Mouse (Mus musculus): ENCODE measurements around the gene Vmn2r79.
"Not testable (repeated sequence)": the region's sequence is repeated elsewhere in the genome, so short reads cannot be mapped to it uniquely, and the experiment has no call there.

Vmn2r79 gene

DNA sequence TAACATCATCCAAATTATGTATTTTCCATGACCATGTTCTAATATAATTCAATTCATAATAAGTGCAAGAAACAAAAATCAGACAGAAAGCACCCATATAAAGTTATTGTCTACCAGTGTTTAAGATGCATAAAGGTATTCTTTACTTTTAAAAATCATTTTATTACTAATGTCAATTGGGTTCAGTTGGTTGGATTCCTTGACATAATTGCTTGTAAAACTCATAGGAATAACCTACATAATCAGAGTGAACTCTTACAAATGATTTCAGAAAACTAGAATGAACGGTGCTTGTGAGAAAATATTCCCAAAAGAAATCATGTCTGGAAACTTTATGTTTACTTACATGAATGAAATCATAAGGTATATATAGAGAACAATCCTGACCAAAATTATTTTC is at the start of gene Vmn2r79:
Gene Vmn2r79 (plus strand): TSS at position 301 of the 400 bp plus-strand sequence.
- DNase-seq (ENCODE audit: low spot score), result not testable (repeated sequence)

DNA sequence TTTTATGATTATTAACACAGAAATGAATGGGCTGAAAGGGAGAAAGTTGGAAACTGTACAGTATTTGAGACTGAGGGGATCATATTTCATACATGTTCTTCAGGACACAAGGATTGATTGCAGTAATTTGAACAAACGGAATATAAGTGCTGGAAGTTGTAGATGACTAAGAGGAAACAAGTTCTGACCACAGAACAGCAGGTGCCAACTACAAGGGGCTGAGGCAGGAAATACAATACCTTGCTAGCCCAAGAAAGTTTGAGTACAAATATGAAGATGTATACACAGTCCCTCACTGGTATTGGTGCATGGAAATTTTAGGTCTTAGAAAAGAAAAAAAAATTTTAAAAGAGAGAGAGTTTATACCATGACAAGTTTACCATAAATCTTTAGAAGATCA is 1.2 kb upstream of the Vmn2r79 start:
- no peak for DNase-seq (ENCODE audit: low spot score)

DNA sequence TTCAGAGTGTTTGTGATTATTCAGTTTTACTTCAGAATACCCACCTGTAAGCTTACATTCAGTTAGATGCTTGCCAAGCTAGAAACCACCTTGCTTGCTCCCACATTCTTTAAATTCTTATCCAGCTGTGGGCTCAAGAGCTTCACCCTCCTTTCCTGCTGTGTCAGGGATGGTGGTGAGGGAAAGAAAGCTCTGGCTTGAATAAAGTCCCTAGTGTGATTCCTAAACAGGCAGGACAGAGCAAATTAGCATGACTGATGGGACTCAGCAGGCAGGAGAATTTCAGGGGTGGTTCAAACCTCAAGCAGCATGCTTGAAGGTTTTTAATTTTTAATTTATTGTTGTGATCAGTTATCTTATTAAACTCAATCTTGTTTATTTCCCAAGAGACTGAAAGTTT is 30.6 kb downstream of the Vmn2r79 start:
- DNase-seq (ENCODE audit: low spot score), result not testable (repeated sequence)

DNA sequence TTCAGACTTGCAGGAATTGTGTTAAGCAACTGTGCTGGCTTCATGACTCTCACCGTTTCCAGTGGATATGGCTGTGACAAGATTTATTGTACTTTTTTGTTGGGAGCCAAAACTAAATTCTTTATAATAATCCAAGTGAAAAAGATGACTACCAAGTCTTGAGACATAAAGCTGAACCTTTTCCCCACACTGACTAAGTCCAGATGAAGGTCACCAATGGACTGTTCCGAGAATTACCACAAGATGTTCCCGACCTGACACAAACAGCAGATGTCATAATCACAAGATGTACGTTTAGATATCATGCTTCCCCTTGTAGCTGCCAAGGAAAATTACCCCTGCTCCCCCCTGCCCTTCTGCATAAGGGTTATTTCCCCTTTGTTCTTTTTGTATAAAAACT is 67.7 kb downstream of the Vmn2r79 start:
- no peak for DNase-seq (ENCODE audit: low spot score)
